Mouse (Mus musculus): ENCODE data around the gene Sclt1.
"Not testable (repeated sequence)": the region's sequence is repeated elsewhere in the genome, so short reads cannot be mapped to it uniquely, and the experiment has no call there.

The Sclt1 gene

DNA sequence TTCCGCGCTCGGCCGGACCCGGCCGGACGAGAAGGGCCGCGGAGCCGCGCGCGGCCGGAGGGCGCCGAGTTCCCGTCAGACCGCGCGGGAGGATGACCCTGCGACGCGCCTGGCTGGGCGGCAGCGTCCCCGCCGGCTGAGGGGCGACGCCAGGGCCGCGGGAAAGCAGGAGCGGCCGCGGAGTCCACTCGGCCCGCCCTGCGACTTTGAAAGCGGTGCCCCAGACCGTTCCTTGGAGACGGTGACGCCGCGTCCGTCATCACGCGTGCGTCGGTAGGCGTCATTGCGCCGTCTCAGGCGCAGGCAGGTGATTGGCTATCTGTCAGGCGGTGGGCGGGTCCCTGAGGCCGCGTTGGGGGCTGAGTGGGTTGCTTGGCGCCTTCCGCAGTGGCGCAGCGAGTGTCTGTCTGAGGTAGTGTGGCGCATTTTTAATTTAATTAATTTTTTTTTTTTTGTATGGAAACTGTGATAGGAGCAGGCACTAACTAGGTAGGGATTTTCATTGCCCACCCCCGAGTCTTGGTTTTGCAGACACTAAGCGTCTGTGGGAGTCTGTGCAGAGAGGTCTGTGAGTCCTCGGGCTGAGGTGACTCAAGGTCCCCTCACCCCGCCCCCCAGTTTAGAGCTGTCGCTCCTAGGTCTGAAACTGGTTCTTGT lies at the start of gene Sclt1, which contains the start of gene D3Ertd751e:
Gene Sclt1, minus strand, starts transcription at position 237 of the 657 bp plus-strand sequence.
Gene D3Ertd751e, plus strand, starts transcription at position 334 of the 657 bp plus-strand sequence.
- DNase-seq (ENCODE audit: extremely low spot score) = peak; percentile 93

DNA sequence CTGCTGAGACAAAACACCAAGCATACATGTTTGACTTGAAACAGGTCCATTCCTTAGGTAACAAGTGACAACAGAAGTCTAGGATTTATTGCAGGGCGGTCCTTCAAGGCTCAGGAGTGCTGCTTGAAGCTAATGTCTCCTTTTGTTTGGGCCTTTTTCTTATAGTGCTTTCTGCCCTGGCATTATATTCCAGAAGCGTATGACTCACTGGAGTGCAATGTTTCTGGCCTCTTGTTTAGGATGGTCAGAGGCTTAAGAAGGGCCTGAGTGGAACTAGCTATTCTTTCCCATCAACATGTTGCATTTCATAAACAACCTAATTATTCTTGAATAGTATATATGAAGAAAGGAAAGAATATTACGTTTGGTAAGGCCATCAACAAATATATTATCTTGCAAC lies 19.8 kb upstream of the Sclt1 start:
- DNase-seq (ENCODE audit: extremely low spot score) = no peak

GRCm38 (mm10) chr3:41754556-41754955 lies 12.2 kb upstream of the Sclt1 start:
- DNase-seq (ENCODE audit: extremely low spot score) = no peak

DNA sequence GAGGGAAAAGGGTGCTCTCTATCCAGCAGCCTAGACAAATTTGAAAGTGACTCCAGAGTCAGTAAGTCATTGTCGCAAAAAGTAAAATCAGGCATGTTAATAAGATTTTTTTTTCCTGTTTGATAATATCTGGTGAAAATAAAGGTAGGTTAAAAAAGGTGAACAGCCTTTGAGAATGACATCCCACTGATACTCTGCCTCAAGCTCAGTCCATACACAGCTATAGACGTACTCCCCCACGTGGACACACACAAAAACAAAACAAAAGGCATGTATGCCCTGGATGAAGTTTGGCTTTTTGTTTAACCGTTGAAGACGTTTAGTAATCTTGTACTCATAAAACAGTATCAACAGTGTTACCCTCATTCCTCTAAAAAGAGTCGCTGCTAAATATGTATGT lies 1.1 kb upstream of the Sclt1 start:
- DNase-seq (ENCODE audit: extremely low spot score) = no peak

- DNase-seq (ENCODE audit: extremely low spot score) = peak; percentile 44
These were observed 575 bp downstream of the Sclt1 start for GRCm38 (mm10) chr3:41741601-41742277.

- DNase-seq (ENCODE audit: extremely low spot score) = no peak
These were observed 46.6 kb downstream of the Sclt1 start for GRCm38 (mm10) chr3:41695681-41696080.

DNA sequence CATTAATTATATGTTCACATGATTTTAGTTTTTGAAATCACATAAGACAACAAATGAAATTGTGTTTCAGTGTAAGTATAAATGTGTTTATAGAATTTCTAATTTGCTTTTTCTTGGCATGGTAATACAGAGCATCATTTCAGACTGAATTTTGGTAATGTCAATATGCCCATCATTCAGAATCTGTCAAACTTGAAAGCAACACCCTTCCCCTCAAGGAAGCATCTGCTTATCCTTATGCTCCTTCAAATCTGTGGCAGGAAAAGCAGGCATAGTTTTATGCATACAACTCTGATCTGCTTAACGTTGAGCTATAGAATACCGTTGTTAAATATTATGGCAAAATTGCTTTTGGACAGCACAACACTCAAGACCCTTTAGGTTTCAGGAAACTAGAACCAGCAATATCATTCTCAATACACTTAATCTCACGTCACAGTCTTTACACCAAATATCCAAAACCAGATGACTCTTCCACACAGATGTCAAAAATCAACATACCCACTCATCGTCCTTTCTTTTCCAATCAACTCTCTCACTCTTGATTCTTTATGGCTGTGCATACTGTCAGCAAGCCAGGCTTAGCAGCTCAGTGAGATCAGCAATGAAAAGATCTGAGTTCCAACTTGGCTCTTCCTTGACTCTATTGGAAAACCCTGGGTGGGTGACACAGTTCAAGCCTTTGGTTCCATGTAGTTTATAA lies 49.7 kb downstream of the Sclt1 start:
- no peak for DNase-seq (ENCODE audit: extremely low spot score)

- not testable (repeated sequence) for DNase-seq (ENCODE audit: extremely low spot score)
These were observed 52.1 kb downstream of the Sclt1 start for GRCm38 (mm10) chr3:41690114-41690640.

- DNase-seq (ENCODE audit: extremely low spot score) = no peak
These were observed 55.9 kb downstream of the Sclt1 start for GRCm38 (mm10) chr3:41686396-41686795.

DNA sequence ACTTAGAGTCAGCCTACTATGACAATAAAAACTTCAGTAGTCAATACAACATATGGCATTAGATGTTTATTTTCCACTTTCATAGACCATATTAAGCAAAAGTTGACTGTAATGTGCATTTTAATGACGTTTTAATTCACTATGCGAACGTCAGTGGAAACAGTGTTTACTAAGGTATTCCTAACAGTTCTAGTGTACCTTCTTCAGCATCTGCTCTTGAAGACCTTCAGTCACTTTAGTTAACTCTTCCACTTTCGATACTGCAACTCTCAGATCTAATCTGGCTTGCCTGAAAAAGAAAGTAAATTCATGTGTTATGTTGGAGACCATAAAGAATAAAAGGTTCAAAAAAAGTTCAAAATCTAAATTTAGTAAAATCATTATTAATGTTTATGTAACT lies 60.2 kb downstream of the Sclt1 start:
- no peak for DNase-seq (ENCODE audit: extremely low spot score)

- no peak for DNase-seq (ENCODE audit: extremely low spot score)
These were observed 65.7 kb downstream of the Sclt1 start for GRCm38 (mm10) chr3:41676648-41677047.

DNA sequence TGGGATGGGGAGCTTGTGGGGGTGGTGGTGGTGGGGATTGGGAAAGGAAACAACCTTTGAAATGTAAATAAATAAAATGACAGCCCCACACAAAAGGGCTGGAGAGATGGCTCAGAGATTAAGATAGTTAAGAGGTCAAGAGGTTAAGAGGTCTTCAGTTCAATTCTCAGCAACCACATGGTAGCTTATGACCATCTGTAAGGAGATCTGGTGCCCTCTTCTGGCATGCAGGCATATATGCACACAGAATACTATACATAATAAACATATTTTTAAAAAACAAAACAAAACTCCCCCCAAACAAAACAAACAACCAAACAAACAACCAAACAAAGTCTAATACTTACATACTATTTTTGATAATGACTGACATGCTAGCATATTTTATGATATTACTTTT lies 67.5 kb downstream of the Sclt1 start:
- no peak for DNase-seq (ENCODE audit: extremely low spot score)

GRCm38 (mm10) chr3:41655642-41656041 lies 86.7 kb downstream of the Sclt1 start:
- DNase-seq (ENCODE audit: extremely low spot score) = no peak

- DNase-seq (ENCODE audit: extremely low spot score) = no peak
These were observed 121.3 kb downstream of the Sclt1 start for GRCm38 (mm10) chr3:41620971-41621370.

- DNase-seq (ENCODE audit: extremely low spot score) = no peak
These were observed 123.8 kb downstream of the Sclt1 start for GRCm38 (mm10) chr3:41618488-41618887.

DNA sequence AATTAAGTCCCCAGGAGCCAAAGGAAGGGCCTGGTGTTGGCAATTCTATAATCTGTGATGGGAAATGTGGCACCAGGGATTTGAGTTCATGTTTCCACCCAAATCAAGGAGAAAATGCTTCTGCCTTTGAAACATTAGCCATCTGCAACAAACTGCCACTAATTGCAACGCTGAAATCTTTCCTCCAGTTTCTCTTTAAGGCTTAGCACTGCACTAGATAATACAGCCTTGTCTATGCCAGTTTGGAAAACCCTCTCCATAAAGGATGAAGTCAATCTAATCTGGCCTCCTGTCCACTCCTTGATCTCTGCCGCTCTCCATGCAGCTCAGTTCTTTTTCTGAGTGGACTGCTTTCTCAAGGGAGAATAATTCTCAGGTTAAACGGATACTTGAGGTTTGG lies 124.3 kb downstream of the Sclt1 start:
- no peak for DNase-seq (ENCODE audit: extremely low spot score)

DNA sequence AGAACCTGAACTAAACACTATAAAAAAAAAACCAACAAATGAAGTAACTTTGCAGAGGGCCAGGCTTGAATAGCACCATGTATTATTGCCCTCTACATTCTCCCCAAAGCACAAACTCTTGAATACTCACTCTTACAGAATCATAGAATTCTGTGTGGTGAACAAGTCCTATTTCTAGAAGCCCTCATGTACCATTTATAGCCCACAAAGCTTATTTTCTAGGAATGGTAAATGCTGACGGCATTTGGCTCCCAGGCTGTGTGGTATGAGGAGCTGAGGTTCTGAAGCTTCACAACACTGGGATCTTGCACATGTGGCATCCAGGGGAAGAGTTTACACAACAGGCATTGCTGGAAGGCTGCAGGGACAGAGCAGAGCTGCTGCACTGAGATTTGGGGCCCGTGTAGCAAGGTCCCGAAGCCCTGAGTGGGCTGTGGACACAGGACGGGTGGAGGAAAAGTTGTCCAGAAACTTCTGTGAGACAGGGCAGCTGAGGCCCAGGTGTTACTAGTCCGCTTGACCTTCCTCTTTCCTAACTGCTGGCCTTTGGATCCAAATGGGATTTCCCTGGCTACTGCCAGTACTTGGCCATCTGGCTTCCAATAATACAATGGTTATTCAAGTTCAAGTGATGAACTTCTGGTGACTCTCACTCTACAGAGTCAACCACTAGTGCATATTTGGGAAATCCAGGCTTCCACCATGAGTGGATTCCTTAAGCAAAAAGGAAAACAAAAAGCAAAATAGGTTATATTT lies 127.9 kb downstream of the Sclt1 start:
- DNase-seq (ENCODE audit: extremely low spot score) = no peak

DNA sequence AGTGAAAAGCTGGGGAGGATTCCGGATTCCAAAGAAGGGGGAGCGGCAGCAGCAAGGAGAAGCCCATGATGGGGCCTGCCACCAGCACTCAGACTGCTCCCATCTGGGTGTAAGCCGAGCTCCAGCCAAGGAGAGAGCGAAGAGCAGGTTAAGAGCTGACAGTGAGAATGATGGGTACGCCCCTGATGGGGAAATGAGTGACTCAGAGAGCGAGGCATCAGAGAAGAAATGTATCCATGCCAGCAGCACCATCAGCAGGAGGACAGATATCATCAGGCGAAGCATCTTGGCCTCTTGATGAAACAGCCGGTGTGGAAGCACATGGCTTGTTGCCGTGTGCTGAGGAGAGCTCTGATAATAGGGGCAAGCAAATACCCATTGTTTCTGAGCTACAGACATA lies 128.6 kb downstream of the Sclt1 start:
- no peak for DNase-seq (ENCODE audit: extremely low spot score)

GRCm38 (mm10) chr3:41612211-41612610 lies 130.1 kb downstream of the Sclt1 start:
- no peak for DNase-seq (ENCODE audit: extremely low spot score)

DNA sequence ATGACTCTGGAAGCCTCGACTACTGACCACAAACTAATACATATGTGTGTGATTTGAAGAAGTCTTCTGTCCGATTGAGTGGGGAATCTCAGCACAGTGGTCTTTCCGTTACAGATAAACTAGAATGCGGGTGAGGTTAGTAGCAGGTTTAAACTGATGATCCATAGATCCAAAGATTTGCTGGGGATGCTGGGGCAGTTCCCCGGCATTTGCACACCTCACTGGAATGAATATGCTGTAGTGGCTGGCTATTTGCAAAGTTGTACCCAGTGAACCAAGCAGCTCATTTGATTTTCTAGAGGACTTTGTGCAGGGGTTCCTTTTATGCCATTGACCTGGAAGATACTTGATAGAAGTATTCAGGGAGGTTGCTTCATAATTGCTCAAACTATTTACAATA lies 133.2 kb downstream of the Sclt1 start:
- DNase-seq (ENCODE audit: extremely low spot score) = no peak

DNA sequence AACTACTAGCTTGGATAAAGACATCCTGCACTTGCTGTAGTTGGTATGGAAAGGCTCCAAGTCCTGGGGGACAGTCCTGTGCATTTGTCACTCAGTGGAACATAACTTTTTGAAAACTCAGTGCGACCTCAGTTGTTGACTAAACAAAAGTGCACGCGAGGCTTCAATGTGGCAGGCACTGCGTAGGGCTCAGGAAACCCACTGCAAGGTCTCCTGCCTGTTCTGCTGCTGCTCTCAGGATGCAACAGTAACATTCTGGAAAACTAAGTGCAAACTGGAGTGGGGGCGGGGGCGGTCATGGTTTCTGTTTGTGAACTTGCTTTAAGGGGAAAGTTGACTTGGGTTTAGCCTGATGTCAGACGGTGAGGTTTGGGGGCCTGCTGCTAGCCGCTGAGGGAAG lies 134.8 kb downstream of the Sclt1 start:
- DNase-seq (ENCODE audit: extremely low spot score) = no peak

- DNase-seq (ENCODE audit: extremely low spot score) = no peak
These were observed 135.3 kb downstream of the Sclt1 start for GRCm38 (mm10) chr3:41607050-41607449.
